Mouse (Mus musculus) right cerebral cortex, postnatal 36 days (tissue): ENCODE results near the gene Zfp811.
"Not testable (repeated sequence)": the region's sequence is repeated elsewhere in the genome, so short reads cannot be mapped to it uniquely, and the experiment has no call there.

Source experiments
- DNase-seq, 2 experiments: peaks; one replicate each; pipeline ENCODE4 v3.0.0; 2022; ENCODE audit warnings: low spot score in 2 of 2, mixed read lengths in 1 of 2

Zfp811 gene

DNA sequence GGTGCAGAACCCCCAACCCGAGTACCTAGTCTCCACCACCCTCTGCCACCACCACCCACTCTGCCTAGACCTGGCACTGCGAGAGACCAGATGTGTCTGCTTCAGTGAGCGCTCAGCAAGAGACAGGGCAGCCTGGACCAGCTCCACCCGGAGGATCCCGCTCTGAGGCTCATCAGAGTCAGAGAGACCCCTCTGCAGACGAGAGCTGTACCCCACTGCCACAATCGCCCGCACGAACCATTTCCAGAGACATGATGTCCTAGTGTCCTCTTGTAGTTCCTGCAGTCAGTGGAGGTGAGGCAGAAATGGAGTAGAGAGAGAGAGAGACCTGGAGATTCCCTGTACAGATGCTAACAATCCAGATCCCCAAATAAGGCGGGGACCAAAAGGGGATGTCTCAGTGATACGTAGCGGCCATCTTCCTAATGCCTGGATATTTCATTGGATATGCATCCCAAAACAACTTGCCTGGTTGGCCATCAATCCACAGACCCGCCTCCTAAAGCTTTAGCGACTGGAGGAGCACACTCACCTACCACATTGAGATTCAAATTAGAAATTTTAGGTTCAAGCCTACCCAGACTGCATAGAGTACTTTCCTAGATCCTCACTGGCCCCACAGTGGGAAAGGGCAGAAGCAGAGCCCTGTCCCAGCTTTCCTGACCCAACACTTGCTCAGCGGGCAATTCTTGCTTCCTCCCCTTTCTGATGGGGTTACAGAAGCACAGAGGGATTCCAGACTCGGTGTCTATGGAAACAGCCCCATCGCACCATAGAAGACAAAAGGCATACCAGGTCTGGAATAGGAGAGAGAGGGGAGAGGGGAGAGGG, at the start of gene Zfp811:
Zfp811 (minus strand) TSS at position 388 of the 831 bp plus-strand sequence.
- peak; percentile 32 to 56 for DNase-seq

DNA sequence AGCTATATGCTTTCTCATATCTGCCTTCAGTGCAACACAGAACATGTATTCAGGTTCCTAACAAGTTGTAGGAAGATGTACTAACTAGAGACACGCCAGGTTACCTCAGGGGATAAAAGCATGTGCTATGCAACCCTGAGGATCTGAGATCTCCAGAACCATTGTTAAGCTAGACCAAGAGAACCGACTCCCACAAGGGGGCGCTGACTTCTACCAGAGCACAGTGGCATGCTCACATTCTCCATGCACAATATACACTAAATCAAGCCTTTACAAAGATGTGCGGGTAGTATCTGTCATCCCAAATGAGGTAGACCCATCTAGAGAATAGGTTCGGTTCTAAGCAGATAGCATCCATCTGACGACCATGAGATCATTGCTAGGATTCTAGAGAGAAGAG, 47.0 kb upstream of the Zfp811 start:
- not testable (repeated sequence) for DNase-seq

DNA sequence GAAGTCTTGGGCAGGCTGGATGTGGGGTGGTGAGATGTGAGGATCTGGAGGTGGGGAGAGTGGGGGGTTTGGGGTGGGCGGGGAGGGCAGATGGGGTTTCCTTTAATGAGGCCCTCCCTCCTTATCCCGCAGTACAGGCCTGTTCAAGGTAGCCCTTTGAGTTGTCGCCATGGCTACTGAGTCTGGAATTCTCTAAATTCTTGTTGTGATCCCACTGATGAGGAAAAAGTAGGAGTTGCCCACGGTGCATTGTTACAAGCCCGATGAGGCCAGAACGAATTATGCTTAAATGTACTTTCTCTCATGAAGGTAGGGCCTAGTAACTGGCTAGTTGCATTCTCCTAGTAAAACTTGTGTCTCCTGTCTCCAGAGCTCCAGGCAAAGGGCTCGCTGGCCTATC, 41.9 kb upstream of the Zfp811 start:
- DNase-seq = no peak

DNA sequence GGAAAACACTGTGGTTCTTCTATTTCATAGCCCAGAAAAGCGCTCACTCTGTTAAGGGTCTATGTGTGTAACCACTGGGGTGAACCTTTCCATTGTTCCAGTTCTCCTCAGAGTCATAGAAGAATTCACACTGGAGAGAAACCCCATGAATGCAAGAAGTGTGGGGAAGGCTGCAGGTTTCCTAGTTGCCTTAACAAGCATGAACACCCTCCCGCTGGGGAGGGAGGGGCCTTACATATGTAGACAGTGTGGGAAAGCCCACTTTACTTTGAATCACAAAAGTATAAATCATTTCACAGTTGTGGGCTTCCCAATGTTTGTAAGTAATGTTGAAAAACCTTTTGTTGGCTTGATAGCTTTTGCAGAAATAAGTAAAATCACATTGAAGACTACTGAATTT, 31.7 kb upstream of the Zfp811 start:
- DNase-seq = no peak

DNA sequence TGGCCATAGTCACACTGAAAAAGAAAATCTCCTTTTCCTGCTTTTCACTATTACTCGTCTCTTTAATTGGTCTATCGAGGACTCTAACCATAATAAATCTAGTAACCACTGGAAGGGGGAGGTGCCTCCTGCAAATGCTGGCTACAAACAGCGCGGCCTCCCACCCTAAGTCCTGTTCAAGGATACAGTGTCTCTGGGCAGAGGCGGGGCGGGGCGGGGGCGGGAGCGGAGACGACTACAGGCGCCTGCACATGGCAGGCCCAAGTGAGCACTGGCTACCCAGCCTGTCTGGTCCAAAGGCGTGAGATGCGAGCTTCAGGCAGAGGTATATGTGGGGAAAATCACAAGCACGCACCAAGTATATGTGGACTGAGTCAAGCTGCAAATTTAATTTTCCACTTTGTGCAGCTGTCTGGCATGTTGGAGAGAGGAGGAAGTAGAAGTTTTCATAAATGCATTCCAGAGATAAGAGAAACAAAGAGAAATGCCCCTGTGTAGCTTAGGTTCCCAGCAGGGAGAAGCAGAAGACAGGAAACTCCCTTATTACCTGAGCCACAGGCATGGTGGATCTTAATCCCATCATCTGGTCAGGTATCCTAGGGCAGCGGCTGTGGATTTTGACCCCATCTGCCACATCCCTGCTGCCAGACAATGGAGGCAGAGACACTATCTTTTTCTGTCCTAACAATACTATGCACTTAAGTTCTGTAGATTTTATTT, 29.5 kb upstream of the Zfp811 start:
- DNase-seq = no peak

DNA sequence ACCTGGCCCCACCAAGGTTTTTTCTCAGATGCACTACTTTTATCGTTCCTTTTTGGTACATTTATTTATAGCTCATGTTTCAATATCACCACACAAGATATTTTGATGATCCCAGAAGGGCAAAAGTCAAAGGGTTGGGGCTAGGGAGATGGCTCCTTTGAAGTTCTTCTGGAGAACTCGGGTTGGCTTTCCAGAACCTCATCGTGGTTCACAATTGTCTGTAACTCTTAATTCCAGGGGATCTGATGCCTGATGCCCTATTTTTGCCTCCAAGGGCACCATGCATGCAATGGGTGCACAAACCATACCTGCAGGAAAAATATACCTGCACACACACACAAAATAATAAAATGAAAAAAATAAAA, 20.7 kb upstream of the Zfp811 start:
- no peak for DNase-seq

DNA sequence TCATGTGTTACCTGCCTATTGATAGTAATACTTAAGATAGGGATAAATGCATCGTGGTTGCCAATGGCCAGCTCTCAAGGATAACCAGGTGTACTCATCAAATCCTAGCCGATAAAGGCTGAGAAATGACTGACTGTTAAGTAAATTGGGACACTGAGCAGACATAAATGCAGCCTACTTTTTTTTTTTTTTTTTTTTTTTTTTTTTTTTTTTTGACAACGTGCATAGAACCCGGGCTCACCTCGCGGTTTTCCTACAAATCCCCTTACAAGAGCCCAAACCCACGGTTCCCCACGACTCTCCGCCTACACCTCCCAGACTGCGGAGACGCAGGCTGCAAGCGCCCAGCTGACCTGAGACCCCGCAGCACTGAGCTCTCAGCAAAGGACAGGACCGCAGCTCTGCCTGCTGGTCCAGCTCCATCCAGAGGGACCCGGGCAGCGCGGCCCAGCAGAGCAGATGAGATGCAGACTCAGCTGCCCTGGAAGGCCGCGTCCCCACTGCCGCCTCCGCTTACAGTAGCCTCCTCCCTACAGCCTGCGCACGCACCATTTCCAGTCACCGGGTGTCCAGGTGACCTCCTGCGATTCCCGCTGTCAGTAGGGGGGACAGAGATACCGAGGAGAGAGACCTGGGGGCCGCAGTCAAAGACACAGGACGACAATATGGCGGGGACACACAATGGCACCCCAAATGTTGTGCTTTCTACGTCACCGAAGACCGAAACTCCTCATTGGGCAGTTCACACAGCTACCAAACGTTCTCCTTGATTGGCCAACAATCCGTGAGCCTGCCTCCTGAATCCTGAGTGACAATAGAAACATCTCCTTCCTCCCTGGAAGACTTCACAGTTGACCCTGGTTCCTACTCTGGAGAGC, 20.0 kb upstream of the Zfp811 start, which contains the start of gene Zfp799:
Zfp799 (minus strand) TSS at position 722 of the 878 bp plus-strand sequence.
- peak; percentile 78 to 86 for DNase-seq

DNA sequence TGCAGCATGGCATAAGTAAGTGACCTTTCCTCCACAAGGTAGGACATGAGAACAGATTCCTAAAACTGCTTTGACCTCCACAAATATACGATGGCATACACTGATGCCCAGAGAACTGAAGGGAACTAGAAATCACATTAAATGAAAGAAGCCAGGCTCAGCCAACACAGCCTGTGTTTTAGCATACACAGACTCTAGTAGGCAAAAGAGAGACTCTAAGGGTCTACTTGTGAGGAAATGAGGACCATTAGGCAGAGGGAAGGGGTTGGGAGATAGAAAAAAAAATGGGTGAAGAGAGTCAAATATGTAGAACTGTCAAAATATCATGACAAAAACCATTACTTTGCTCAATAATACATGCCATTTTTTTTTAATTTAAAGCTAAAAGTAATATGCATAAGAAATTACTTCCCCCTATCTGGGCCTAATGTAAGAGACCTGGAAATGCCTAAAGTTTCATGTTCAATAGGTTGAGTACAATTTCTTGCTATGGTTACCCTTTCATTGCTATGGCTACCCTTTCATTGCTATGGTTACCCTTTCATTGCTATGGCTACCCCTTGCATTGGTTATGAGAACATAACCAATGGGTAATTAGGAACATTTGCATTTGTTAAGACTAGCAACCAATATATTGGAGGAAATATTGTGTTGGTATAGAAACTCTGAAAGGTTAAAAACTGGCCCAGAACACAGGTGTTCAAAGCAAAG, 6.5 kb upstream of the Zfp811 start:
- DNase-seq = no peak

DNA sequence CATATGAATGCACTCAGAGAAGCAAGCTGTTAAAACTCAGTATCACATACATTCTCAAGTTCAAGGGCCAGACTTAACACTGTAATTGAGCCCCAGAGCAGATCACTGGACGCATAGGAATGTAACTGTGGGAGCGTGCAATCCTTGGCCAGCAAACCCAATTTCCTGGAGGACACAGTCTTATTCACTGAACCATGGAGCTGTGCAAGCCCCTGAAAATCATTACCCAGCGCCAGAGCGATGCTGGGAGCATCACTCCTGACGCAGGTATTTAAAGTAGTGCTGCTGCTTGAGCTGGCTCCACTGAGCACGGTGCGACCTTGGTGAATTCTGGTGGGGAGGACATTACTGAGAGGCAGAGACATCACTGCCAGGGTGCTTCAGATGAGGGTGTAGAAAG, 4.4 kb upstream of the Zfp811 start:
- DNase-seq = no peak

DNA sequence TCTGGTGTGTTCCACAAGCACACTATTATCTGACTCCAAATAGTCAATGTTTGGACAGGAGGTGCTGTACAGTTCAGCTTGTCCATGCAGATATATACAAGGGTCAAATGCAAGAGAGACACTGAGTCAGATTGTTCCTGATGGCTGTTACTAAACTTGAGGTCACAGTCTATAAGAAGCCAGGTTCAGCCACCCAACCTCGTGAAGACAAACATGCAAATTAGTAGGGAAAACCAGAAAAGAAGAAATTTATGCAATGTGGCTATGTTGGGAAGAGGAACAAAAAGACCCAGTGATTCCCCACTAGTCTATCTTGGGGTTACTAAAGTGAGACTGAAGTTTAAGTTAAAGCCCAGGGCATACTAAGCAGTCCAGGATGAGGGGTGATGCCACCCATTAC, 917 bp upstream of the Zfp811 start:
- no peak for DNase-seq

DNA sequence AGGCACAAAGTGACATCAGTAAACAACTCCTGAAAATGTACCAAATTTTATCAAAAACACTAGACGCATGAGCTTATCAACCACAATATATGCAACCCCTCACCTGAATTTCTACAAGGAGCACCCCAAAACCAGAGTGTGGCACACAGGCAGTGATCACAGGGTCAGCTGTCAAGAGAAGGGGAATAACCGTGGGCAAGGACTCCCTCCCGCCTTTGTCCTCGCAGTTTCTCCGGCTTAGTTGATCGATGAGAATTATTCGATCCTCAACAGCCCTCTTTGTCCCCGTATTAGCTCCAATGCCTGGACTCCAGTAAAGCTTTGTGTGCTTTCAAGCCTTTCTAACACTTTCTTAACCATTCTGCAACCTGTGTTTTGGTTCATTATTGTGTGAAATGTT, 810 bp downstream of the Zfp811 start:
- no peak for DNase-seq

DNA sequence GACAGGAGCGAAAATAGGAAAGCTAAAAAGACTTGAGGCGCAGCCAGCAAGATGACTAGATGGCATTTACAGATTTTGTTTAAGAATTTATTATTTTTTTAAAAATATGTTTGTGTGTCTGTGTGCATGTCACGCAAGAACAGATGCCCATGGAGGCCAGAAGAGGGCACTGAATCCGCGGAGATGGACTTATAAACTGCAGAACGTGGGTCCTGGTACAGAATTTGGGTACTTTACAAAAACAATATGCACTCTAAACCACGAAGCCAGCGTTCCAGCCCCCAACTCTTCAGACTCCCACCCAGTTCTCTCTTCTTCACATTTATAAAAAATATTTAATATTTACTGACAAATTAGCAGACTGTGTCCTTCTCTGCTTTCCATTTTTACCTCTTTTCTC, 20.5 kb downstream of the Zfp811 start:
- no peak for DNase-seq

DNA sequence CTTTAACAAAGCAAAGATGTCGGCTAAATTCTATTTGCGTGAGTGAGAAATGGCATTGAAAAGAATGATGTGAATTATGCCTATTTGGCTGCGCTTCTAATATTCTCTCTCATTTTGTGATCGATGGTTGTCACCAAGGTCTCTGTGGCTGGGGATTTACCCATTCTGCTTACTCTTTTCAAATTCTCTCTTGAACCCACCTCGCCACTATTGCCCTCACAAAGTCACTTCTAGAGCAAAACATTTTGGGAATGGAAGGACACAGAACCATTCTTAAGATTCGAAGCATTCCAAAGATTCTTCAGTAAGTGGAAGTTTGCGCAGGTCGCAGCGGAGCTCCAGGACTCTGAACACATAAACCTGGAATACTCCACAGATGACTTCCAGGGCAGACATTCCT, 21.2 kb downstream of the Zfp811 start:
- no peak for DNase-seq

DNA sequence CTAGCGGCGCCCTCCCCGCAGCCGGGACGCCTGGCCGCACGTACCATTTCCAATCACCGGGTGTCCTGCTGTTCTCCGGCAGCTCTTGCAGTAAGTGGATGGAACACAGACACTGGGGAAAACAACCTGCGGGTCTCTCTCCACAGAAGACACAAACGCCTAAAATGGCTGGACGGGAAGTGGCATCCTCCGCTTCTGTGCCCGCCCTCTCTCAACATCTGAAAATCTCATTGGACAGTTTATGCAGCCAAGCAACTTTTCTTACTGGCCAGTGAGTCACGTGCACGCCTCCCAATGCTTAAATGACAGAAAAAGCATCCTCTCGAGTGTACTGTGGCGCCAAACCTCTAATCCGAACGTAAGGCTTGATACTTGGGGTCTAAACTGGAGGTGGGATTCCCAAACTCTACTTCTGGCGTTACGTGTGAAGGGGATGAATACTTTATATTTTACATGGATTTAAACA, 21.6 kb downstream of the Zfp811 start, which contains the start of gene Zfp871:
Zfp871 (minus strand) TSS at position 194 of the 466 bp plus-strand sequence.
- peak; percentile 88 to 94 for DNase-seq

DNA sequence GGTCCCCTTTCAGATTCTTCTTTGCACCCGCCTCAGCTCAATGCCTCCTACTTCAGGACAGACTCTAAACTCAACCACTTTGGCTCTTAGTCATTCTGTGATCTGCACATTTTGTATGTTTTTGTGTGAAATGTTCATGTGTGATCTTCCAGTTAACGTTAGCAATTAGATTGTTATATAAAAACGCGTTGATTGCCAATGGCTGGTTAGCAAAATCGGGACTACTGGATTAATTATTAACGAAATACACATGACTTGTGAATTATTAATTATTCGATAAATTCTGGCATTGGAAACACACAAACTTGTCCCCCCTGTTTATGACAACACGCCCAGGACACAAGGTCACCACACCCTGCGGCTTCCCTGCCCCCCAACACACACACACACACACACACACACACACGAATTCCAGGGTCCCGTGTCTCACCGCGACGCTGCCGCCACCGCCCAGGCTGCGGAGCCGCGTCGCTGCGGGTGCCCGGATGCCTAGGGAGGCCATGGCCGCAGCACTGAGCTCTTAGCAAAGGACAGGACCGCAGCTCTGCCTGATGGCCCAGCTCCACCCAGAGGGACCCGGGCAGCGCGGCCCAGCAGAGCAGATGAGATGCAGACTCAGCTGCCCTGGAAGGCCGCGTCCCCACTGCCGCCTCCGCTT, 22.2 kb downstream of the Zfp811 start:
- DNase-seq = peak in 1 of 2 experiments; percentile 23

DNA sequence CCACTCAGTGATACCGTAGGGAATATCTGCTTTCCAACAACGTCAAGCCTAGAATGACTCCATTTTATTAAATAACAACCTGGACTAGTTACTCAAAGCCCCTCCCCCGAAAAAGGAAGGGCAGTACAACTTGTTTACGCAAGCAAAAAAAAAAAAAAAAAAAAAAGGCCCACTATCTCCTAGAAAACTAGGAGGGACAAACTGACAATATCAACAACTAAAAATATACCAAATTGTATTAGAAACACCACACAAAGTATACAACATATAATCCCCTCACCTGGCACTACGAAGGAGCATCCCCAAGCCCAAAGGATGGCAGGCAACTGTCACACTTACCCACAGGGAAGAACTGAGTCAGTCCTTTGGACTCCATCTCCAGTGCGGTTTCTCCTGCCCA, 22.8 kb downstream of the Zfp811 start:
- DNase-seq = no peak

DNA sequence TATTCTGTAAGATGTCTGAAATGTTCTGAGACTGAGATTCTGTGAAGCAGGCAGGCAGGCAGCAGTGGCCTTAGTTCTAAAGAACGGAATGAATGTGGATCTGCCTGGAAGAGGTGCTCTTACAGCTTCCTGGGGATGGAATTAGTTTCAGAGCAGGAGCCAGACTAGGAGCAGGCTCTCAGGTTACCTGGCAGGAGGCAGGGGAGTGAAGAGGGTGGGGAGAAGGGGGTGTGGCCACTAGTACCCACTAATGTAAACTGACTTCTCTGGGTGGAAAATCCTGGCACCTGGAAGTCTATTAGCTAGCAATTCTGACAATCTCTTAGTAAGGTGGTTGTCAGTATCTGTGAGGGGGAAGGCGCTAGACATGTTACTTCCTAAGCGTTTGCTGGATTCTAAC, 24.1 kb downstream of the Zfp811 start:
- DNase-seq = no peak

DNA sequence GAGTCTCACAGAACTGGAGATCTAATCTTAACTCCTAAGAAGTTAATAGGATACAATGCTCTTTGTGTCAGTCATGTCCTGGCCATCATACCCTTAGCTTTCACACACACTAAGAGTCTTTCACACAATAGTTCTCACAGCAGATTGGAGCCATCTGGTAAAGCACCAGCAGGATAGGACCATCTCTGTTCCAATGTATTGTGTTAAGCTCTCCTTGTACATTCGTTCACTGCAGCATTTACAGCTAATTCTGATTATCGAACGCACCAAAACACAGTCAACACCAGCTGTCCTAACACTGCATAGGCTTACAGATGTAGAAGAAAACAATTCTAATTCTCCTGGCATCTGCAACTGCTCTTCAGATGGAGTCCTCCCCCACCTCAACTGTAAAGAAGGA, 32.2 kb downstream of the Zfp811 start:
- no peak for DNase-seq

DNA sequence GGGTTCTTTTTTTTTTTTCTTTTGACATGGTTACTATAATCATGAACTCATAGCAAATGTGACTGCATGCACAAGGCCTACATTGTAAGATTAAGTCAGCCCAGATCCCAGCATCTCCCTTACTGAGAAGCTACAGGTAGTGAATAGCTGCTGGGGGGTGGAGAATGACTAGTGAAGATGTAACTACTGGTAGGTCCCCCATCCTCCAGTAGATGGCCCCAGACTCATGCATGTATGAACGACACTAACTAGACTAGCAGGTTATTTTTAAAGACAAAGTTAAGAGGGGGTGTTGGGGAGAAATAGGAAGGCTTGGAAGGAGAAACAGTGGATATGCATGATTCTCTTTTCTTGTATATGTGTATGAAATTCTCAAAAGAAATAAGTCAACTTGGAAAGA, 38.5 kb downstream of the Zfp811 start:
- DNase-seq = no peak

DNA sequence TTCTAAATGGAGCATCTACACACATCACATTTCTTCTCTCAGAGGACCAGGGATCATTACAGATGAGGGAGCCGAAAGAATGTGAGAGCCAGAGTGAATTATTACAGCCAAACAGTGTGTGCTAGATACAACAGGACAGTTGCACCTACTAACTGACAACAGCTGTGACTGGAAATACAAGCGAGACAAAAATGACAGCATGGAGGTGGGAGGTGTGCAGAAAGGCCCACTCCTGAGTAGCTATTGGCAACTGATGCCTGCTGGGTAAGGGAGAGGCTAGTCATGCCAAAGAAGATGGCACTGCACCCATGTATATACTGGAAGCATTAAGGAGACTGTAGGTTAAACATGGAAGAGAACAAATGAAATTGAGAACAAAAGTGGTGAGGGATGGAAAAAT, 43.3 kb downstream of the Zfp811 start:
- DNase-seq = peak; percentile 16 to 27

DNA sequence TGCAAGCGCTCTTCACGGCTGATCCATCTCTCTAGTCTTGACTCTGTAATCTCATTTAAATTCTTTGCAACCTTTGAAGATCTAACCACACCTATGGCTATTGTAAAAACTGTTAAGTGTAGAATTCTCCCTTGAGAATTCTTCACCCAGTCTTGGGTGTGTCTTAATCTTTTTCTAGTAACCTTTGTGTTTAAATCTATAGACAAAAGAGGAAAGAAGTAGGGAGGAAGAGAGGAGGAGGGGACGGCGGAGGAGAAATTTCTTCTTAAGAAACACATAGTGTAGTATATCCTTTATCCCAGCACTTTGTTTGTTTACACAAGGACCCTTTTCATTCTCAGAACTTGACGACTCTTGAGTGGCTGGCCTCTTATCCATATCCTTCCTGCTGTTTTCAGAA, 52.4 kb downstream of the Zfp811 start:
- DNase-seq = no peak
